Mouse (Mus musculus): ENCODE results near the gene Hs1bp3. TPM values are rescaled to one million over a fixed set of nuclear protein-coding genes. Genes with fewer than 3 reads are reported as not detected.

Hs1bp3 gene
- polyA plus RNA-seq, 2 experiments, result 12.6 to 16.7 TPM

GRCm38 (mm10) chr12:8381940-8382339 lies 68.7 kb downstream of the Hs1bp3 start:
- no peaks in the 10 kb centered on the region for H3K9me3 ChIP-seq (ENCODE audit: control insufficient read depth, low read length)
- H3K4me3 ChIP-seq (replicated peaks; ENCODE audit: low read length), result no peak overlapping the region
- no peak for TF ChIP-seq POLR2A (IDR thresholded peaks at IDR 0.05; ENCODE audit: borderline replicate concordance, extremely low read depth, insufficient read depth, insufficient read length)
- no peak for ATAC-seq (ENCODE audit: low FRiP score, low read depth)
- no peak overlapping the region for H3K9ac ChIP-seq (ENCODE audit: low read depth, low read length, severe bottlenecking)
- WGBS, result 52% methylated on average over 2 of the region's 2 CpGs
- peaks cover 29% of the 10 kb centered on the region for H3K4me1 ChIP-seq (ENCODE audit: control insufficient read depth, insufficient read depth, low read length)
- H3K36me3 ChIP-seq (ENCODE audit: control insufficient read depth, insufficient read depth, low read length), result no peaks in the 10 kb centered on the region
- DNase-seq (ENCODE audit: low spot score), result no peak
- no peak overlapping the region for H3K27ac ChIP-seq (replicated peaks; ENCODE audit: low read depth, low read length)
- no peaks in the 10 kb centered on the region for H3K27me3 ChIP-seq (ENCODE audit: control insufficient read depth, insufficient read depth, low read length)
- H3K4me2 ChIP-seq (replicated peaks; ENCODE audit: low read depth, low read length, severe bottlenecking), result no peak overlapping the region

GRCm38 (mm10) chr12:8383822-8384221 lies 70.6 kb downstream of the Hs1bp3 start:
- Histone ChIP-seq H3K4me2 (replicated peaks; ENCODE audit: low read depth, low read length, severe bottlenecking) (no peak overlapping the region), H3K9ac (ENCODE audit: low read depth, low read length, severe bottlenecking) (no peak overlapping the region), H3K36me3 (ENCODE audit: control insufficient read depth, insufficient read depth, low read length) (no peaks in the 10 kb centered on the region), H3K4me1 (ENCODE audit: control insufficient read depth, insufficient read depth, low read length) (peaks cover 19% of the 10 kb centered on the region), H3K27ac (replicated peaks; ENCODE audit: low read depth, low read length) (no peak overlapping the region), H3K27me3 (ENCODE audit: control insufficient read depth, insufficient read depth, low read length) (no peaks in the 10 kb centered on the region), H3K9me3 (ENCODE audit: control insufficient read depth, low read length) (no peaks in the 10 kb centered on the region), H3K4me3 (replicated peaks; ENCODE audit: low read length) (no peak overlapping the region)
- WGBS, result 86% methylated on average over 6 of the region's 6 CpGs
- ATAC-seq (ENCODE audit: low FRiP score, low read depth), result no peak
- no peak for TF ChIP-seq POLR2A (IDR thresholded peaks at IDR 0.05; ENCODE audit: borderline replicate concordance, extremely low read depth, insufficient read depth, insufficient read length)
- no peak for DNase-seq (ENCODE audit: low spot score)

- no peaks in the 10 kb centered on the region for H3K36me3 ChIP-seq (ENCODE audit: control insufficient read depth, insufficient read depth, low read length)
- H3K9ac ChIP-seq (ENCODE audit: low read depth, low read length, severe bottlenecking), result no peak overlapping the region
- H3K4me3 ChIP-seq (replicated peaks; ENCODE audit: low read length), result no peak overlapping the region
- peaks cover 12% of the 10 kb centered on the region for H3K4me1 ChIP-seq (ENCODE audit: control insufficient read depth, insufficient read depth, low read length)
- H3K9me3 ChIP-seq (ENCODE audit: control insufficient read depth, low read length), result no peaks in the 10 kb centered on the region
- H3K27me3 ChIP-seq (ENCODE audit: control insufficient read depth, insufficient read depth, low read length), result no peaks in the 10 kb centered on the region
- DNase-seq (ENCODE audit: low spot score) (peak; percentile 65), ATAC-seq (ENCODE audit: low FRiP score, low read depth) (peak; percentile 82)
- H3K27ac ChIP-seq (replicated peaks; ENCODE audit: low read depth, low read length), result peak overlapping the region; percentile 74
- no peak for TF ChIP-seq POLR2A (IDR thresholded peaks at IDR 0.05; ENCODE audit: borderline replicate concordance, extremely low read depth, insufficient read depth, insufficient read length)
- WGBS, result 57% methylated on average over 6 of the region's 6 CpGs
- H3K4me2 ChIP-seq (replicated peaks; ENCODE audit: low read depth, low read length, severe bottlenecking), result no peak overlapping the region
Measured at GRCm38 (mm10) chr12:8386451-8387011, 73.3 kb downstream of the Hs1bp3 start.

GRCm38 (mm10) chr12:8387281-8387680 lies 74.0 kb downstream of the Hs1bp3 start:
- H3K27me3 ChIP-seq (ENCODE audit: control insufficient read depth, insufficient read depth, low read length), result no peaks in the 10 kb centered on the region
- DNase-seq (ENCODE audit: low spot score) (no peak), ATAC-seq (ENCODE audit: low FRiP score, low read depth) (no peak; the same call in 1 of the 2 replicates)
- H3K4me1 ChIP-seq (ENCODE audit: control insufficient read depth, insufficient read depth, low read length), result peaks cover 12% of the 10 kb centered on the region
- no peaks in the 10 kb centered on the region for H3K36me3 ChIP-seq (ENCODE audit: control insufficient read depth, insufficient read depth, low read length)
- H3K27ac ChIP-seq (replicated peaks; ENCODE audit: low read depth, low read length), result peak overlapping the region; percentile 74; the same call in 1 of the 2 replicates
- H3K4me2 ChIP-seq (replicated peaks; ENCODE audit: low read depth, low read length, severe bottlenecking), result no peak overlapping the region
- no peaks in the 10 kb centered on the region for H3K9me3 ChIP-seq (ENCODE audit: control insufficient read depth, low read length)
- H3K4me3 ChIP-seq (replicated peaks; ENCODE audit: low read length), result no peak overlapping the region
- no peak for TF ChIP-seq POLR2A (IDR thresholded peaks at IDR 0.05; ENCODE audit: borderline replicate concordance, extremely low read depth, insufficient read depth, insufficient read length)
- no peak overlapping the region for H3K9ac ChIP-seq (ENCODE audit: low read depth, low read length, severe bottlenecking)
- WGBS, result 64% methylated on average over 1 of the region's 1 CpGs

- Histone ChIP-seq H3K4me3 (replicated peaks; ENCODE audit: low read length) (no peak overlapping the region), H3K36me3 (ENCODE audit: control insufficient read depth, insufficient read depth, low read length) (no peaks in the 10 kb centered on the region), H3K27me3 (ENCODE audit: control insufficient read depth, insufficient read depth, low read length) (no peaks in the 10 kb centered on the region), H3K4me1 (ENCODE audit: control insufficient read depth, insufficient read depth, low read length) (peaks cover 12% of the 10 kb centered on the region), H3K9me3 (ENCODE audit: control insufficient read depth, low read length) (no peaks in the 10 kb centered on the region), H3K27ac (replicated peaks; ENCODE audit: low read depth, low read length) (no peak overlapping the region), H3K9ac (ENCODE audit: low read depth, low read length, severe bottlenecking) (no peak overlapping the region), H3K4me2 (replicated peaks; ENCODE audit: low read depth, low read length, severe bottlenecking) (no peak overlapping the region)
- no peak for TF ChIP-seq POLR2A (IDR thresholded peaks at IDR 0.05; ENCODE audit: borderline replicate concordance, extremely low read depth, insufficient read depth, insufficient read length)
- WGBS, result 84% methylated on average over 4 of the region's 4 CpGs
- DNase-seq (ENCODE audit: low spot score) (no peak), ATAC-seq (ENCODE audit: low FRiP score, low read depth) (no peak)
Measured at GRCm38 (mm10) chr12:8388529-8389414, 75.5 kb downstream of the Hs1bp3 start.

Measured in limb, embryonic 14.5 days (tissue).